Mouse (Mus musculus) adipocyte (in vitro differentiated cells): ENCODE data around the gene Midn.

ENCODE experiments used
- DNase-seq: peaks from one replicate; pipeline ENCODE4 v3.0.0-alpha.2; 2016; ENCODE audit warnings: low spot score

Gene Midn

GRCm38 (mm10) chr10:80144159-80144558 is 3.9 kb upstream of the Midn start:
- DNase-seq = no peak

GRCm38 (mm10) chr10:80144864-80145838 is 2.9 kb upstream of the Midn start:
- peak; percentile 74 for DNase-seq

GRCm38 (mm10) chr10:80145896-80146295 is 2.2 kb upstream of the Midn start:
- peak; percentile 31 for DNase-seq

GRCm38 (mm10) chr10:80146568-80147011 is 1.5 kb upstream of the Midn start:
- no peak for DNase-seq

GRCm38 (mm10) chr10:80147146-80147718 is 840 bp upstream of the Midn start:
- DNase-seq = no peak

- peak; percentile 96 for DNase-seq
Measured at GRCm38 (mm10) chr10:80148610-80149290, 678 bp downstream of the Midn start.

- peak; percentile 97 for DNase-seq
Measured at GRCm38 (mm10) chr10:80149291-80150225, 1.5 kb downstream of the Midn start.

- DNase-seq = no peak
Measured at GRCm38 (mm10) chr10:80150226-80151210, 2.4 kb downstream of the Midn start.

- peak; percentile 66 for DNase-seq
Measured at GRCm38 (mm10) chr10:80151211-80152034, 3.4 kb downstream of the Midn start.

- peak; percentile 91 for DNase-seq
Measured at GRCm38 (mm10) chr10:80152071-80152872, 4.2 kb downstream of the Midn start.

- DNase-seq = peak; percentile 78
Measured at GRCm38 (mm10) chr10:80152873-80153260, 4.8 kb downstream of the Midn start.

- no peak for DNase-seq
Measured at GRCm38 (mm10) chr10:80153713-80154112, 5.6 kb downstream of the Midn start.

- DNase-seq = no peak
Measured at GRCm38 (mm10) chr10:80154384-80154783, 6.3 kb downstream of the Midn start.

- no peak for DNase-seq
Measured at GRCm38 (mm10) chr10:80155277-80155676, 7.2 kb downstream of the Midn start.

GRCm38 (mm10) chr10:80156002-80156751 is 8.1 kb downstream of the Midn start:
- no peak for DNase-seq

- no peak for DNase-seq
Measured at GRCm38 (mm10) chr10:80156752-80157053, 8.6 kb downstream of the Midn start.

GRCm38 (mm10) chr10:80157141-80157929 is 9.3 kb downstream of the Midn start:
- no peak for DNase-seq
